Mouse (Mus musculus) adrenal gland, adult (tissue): ENCODE results near the gene Gm3012.
"Not testable (repeated sequence)": the region's sequence is repeated elsewhere in the genome, so short reads cannot be mapped to it uniquely, and the experiment has no call there.

Experiments used
- DNase-seq, 2 experiments: peaks; one replicate each; pipeline ENCODE4 v3.0.0; 2022 to 2023; ENCODE audit warnings: low spot score in 1 of 2; ENCODE audit not compliant: inconsistent age in 2 of 2

Gm3012 gene

GRCm38 (mm10) chr14:3634212-3634611 is at the start of gene Gm3012:
Gm3012 (plus strand) TSS chr14:3634512.
- DNase-seq = not testable (repeated sequence)

GRCm38 (mm10) chr14:3651730-3652129 is 17.4 kb downstream of the Gm3012 start, which contains the start of gene Gm3020:
Gm3020 (plus strand) TSS chr14:3652030.
- not testable (repeated sequence) for DNase-seq

- not testable (repeated sequence) for DNase-seq
These were observed 54.2 kb downstream of the Gm3012 start, which contains the start of gene Gm3043 for GRCm38 (mm10) chr14:3688483-3688882. Gm3043 (plus strand) TSS chr14:3688783.
